Mouse (Mus musculus): ENCODE results near the gene Insm2. TPM values are rescaled to one million over a fixed set of nuclear protein-coding genes. Genes with fewer than 3 reads are reported as not detected.
A peak's percentile ranks its signal among the peaks of the same experiment; 100 is the strongest.

Gene Insm2
- polyA plus RNA-seq, 1 experiment from 2014 or later = 0.48 TPM

- ATAC-seq (replicated peaks; ENCODE audit: insufficient number of reproducible peaks, low FRiP score, low TSS enrichment, low read depth) = no peak
- no peak overlapping the region for H3K27ac ChIP-seq (replicated peaks; ENCODE audit: low read depth, low read length)
- H3K9ac ChIP-seq (replicated peaks; ENCODE audit: low read length) = no peak overlapping the region
- H3K4me2 ChIP-seq (ENCODE audit: low read depth, low read length) = no peak overlapping the region
- H3K36me3 ChIP-seq (replicated peaks; ENCODE audit: control insufficient read depth, insufficient read depth, low read depth, low read length) = no peaks in the 10 kb centered on the region
- no peak overlapping the region for H3K4me3 ChIP-seq (ENCODE audit: low read depth, low read length)
- no peaks in the 10 kb centered on the region for H3K9me3 ChIP-seq (replicated peaks; ENCODE audit: control insufficient read depth, low read length)
- WGBS = 77% methylated on average over 2 of the region's 2 CpGs
- no peak for DNase-seq (ENCODE audit: low spot score)
- H3K4me1 ChIP-seq (ENCODE audit: control insufficient read depth, insufficient read depth, low read length) = no peaks in the 10 kb centered on the region
- H3K27me3 ChIP-seq (ENCODE audit: control insufficient read depth, insufficient read depth, low read length) = no peaks in the 10 kb centered on the region
These were observed 11.6 kb downstream of the Insm2 start for GRCm38 (mm10) chr12:55610812-55611211.

DNA sequence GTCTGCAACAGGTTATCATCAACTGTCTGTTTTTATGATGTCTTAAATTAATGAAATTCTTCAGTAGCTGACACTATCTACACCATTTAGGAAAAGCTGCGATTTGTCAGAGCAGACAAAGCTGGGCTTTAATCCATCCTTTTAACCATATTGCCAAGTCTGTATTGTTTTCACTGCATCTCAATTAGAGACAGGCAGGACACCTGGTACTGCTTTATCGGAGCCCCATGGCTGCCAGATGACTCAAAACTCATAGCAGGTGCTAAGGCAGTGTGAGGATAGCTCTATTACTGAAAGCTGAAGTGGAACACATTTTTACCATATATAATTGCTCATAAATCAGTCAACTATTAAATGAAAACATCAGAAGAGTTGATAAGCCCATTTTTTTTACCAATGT is 21.1 kb downstream of the Insm2 start:
- Histone ChIP-seq H3K27ac (replicated peaks; ENCODE audit: low read depth, low read length) (no peak overlapping the region), H3K36me3 (replicated peaks; ENCODE audit: control insufficient read depth, insufficient read depth, low read depth, low read length) (no peaks in the 10 kb centered on the region), H3K9ac (replicated peaks; ENCODE audit: low read length) (no peak overlapping the region), H3K27me3 (ENCODE audit: control insufficient read depth, insufficient read depth, low read length) (no peaks in the 10 kb centered on the region), H3K4me1 (ENCODE audit: control insufficient read depth, insufficient read depth, low read length) (no peaks in the 10 kb centered on the region), H3K4me3 (ENCODE audit: low read depth, low read length) (no peak overlapping the region), H3K4me2 (ENCODE audit: low read depth, low read length) (no peak overlapping the region), H3K9me3 (replicated peaks; ENCODE audit: control insufficient read depth, low read length) (no peaks in the 10 kb centered on the region)
- 50% methylated on average over 2 of the region's 2 CpGs for WGBS
- ATAC-seq (replicated peaks; ENCODE audit: insufficient number of reproducible peaks, low FRiP score, low TSS enrichment, low read depth) (no peak), DNase-seq (ENCODE audit: low spot score) (peak; percentile 19)

GRCm38 (mm10) chr12:55622615-55623245 is 23.5 kb downstream of the Insm2 start:
- Histone ChIP-seq H3K9ac (replicated peaks; ENCODE audit: low read length) (no peak overlapping the region), H3K27ac (replicated peaks; ENCODE audit: low read depth, low read length) (no peak overlapping the region), H3K4me3 (ENCODE audit: low read depth, low read length) (no peak overlapping the region), H3K9me3 (replicated peaks; ENCODE audit: control insufficient read depth, low read length) (no peaks in the 10 kb centered on the region), H3K4me1 (ENCODE audit: control insufficient read depth, insufficient read depth, low read length) (no peaks in the 10 kb centered on the region), H3K27me3 (ENCODE audit: control insufficient read depth, insufficient read depth, low read length) (no peaks in the 10 kb centered on the region), H3K4me2 (ENCODE audit: low read depth, low read length) (no peak overlapping the region), H3K36me3 (replicated peaks; ENCODE audit: control insufficient read depth, insufficient read depth, low read depth, low read length) (no peaks in the 10 kb centered on the region)
- peak; percentile 55 for DNase-seq (ENCODE audit: low spot score)
- no peak for ATAC-seq (replicated peaks; ENCODE audit: insufficient number of reproducible peaks, low FRiP score, low TSS enrichment, low read depth)
- WGBS = 35% methylated on average over 3 of the region's 3 CpGs

DNA sequence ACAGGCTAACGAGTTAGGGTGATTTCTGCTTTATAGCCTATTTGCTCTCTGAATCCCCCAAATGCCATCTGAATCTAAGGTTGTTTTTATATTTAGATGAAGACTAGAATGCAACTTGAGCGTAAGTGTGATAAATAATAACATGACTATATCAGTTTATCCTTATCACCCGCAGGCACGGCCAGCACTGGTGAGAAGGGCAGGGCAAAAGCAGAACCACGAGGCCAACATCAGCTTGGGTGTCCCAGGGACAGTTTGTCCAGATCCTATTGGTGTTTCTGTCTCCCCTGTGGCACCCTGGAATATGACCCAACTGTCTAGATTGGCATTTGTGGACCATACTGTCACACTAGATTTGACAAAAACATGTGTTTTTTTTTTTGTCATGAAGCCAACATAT is 24.0 kb downstream of the Insm2 start:
- DNase-seq (ENCODE audit: low spot score) (no peak), ATAC-seq (replicated peaks; ENCODE audit: insufficient number of reproducible peaks, low FRiP score, low TSS enrichment, low read depth) (no peak)
- Histone ChIP-seq H3K9ac (replicated peaks; ENCODE audit: low read length) (no peak overlapping the region), H3K9me3 (replicated peaks; ENCODE audit: control insufficient read depth, low read length) (no peaks in the 10 kb centered on the region), H3K4me1 (ENCODE audit: control insufficient read depth, insufficient read depth, low read length) (no peaks in the 10 kb centered on the region), H3K4me2 (ENCODE audit: low read depth, low read length) (no peak overlapping the region), H3K27ac (replicated peaks; ENCODE audit: low read depth, low read length) (no peak overlapping the region), H3K36me3 (replicated peaks; ENCODE audit: control insufficient read depth, insufficient read depth, low read depth, low read length) (no peaks in the 10 kb centered on the region), H3K27me3 (ENCODE audit: control insufficient read depth, insufficient read depth, low read length) (no peaks in the 10 kb centered on the region), H3K4me3 (ENCODE audit: low read depth, low read length) (no peak overlapping the region)
- 72% methylated on average over 5 of the region's 5 CpGs for WGBS

- Histone ChIP-seq H3K9me3 (replicated peaks; ENCODE audit: control insufficient read depth, low read length) (no peaks in the 10 kb centered on the region), H3K4me3 (ENCODE audit: low read depth, low read length) (no peak overlapping the region), H3K27ac (replicated peaks; ENCODE audit: low read depth, low read length) (no peak overlapping the region), H3K27me3 (ENCODE audit: control insufficient read depth, insufficient read depth, low read length) (no peaks in the 10 kb centered on the region), H3K9ac (replicated peaks; ENCODE audit: low read length) (no peak overlapping the region), H3K36me3 (replicated peaks; ENCODE audit: control insufficient read depth, insufficient read depth, low read depth, low read length) (no peaks in the 10 kb centered on the region), H3K4me1 (ENCODE audit: control insufficient read depth, insufficient read depth, low read length) (no peaks in the 10 kb centered on the region), H3K4me2 (ENCODE audit: low read depth, low read length) (no peak overlapping the region)
- DNase-seq (ENCODE audit: low spot score) (no peak), ATAC-seq (replicated peaks; ENCODE audit: insufficient number of reproducible peaks, low FRiP score, low TSS enrichment, low read depth) (no peak)
- WGBS = 27% methylated on average over 4 of the region's 4 CpGs
These were observed 27.5 kb downstream of the Insm2 start for GRCm38 (mm10) chr12:55626711-55627110.

DNA sequence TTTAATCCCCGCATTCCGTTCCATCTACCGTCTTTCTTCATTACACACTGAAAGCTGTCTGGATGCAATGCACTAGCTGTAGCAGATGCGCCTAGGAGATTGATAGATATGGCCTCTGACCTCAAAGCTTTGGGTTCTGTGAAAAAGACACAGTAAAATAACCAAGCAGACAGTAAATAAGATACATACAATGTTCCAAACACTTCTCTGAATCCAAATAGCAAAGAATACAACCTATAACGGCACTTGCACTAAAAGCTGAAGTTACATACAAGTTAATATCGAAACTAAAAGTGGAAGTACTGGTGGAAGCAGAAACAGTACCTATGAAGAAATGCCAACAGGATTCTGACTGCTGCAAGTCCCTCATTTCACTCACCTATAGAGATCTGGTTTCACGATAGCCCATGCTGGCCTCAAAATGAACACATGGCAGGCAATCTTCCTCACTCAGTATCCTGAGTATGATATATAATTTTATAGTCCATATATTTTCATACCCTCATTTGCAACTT is 48.8 kb downstream of the Insm2 start:
- Histone ChIP-seq H3K4me1 (ENCODE audit: control insufficient read depth, insufficient read depth, low read length) (no peaks in the 10 kb centered on the region), H3K27ac (replicated peaks; ENCODE audit: low read depth, low read length) (no peak overlapping the region), H3K36me3 (replicated peaks; ENCODE audit: control insufficient read depth, insufficient read depth, low read depth, low read length) (no peaks in the 10 kb centered on the region; the same call in 1 of the 2 replicates), H3K9ac (replicated peaks; ENCODE audit: low read length) (no peak overlapping the region), H3K4me2 (ENCODE audit: low read depth, low read length) (no peak overlapping the region), H3K4me3 (ENCODE audit: low read depth, low read length) (no peak overlapping the region), H3K27me3 (ENCODE audit: control insufficient read depth, insufficient read depth, low read length) (no peaks in the 10 kb centered on the region), H3K9me3 (replicated peaks; ENCODE audit: control insufficient read depth, low read length) (no peaks in the 10 kb centered on the region)
- ATAC-seq (replicated peaks; ENCODE audit: insufficient number of reproducible peaks, low FRiP score, low TSS enrichment, low read depth) (no peak), DNase-seq (ENCODE audit: low spot score) (no peak)
- WGBS = 93% methylated on average over 7 of the region's 7 CpGs

Other genes with a start within 250 kb of the Insm2 start
- 523 and 533 TPM in 2 replicates for gene Psma6, start 215.2 kb upstream of the Insm2 start, polyA plus RNA-seq (2014; fragmentation: Nextera tagmentation; extraction: Ambion mirVana)
- 56.9 and 60.7 TPM in 2 replicates for gene Nfkbia, start 106.8 kb upstream of the Insm2 start, polyA plus RNA-seq (2014; fragmentation: Nextera tagmentation; extraction: Ambion mirVana)
- gene Aldoart2, start 34.2 kb upstream of the Insm2 start, polyA plus RNA-seq (2014; fragmentation: Nextera tagmentation; extraction: Ambion mirVana) = 0.25 TPM in 2 replicates
- gene Ralgapa1, start 221.7 kb downstream of the Insm2 start, polyA plus RNA-seq (2014; fragmentation: Nextera tagmentation; extraction: Ambion mirVana) = 16.2 and 19.2 TPM in 2 replicates
- gene Brms1l, start 236.9 kb downstream of the Insm2 start, polyA plus RNA-seq (2014; fragmentation: Nextera tagmentation; extraction: Ambion mirVana) = 41.1 and 42.9 TPM in 2 replicates

All from embryonic facial prominence, embryonic 11.5 days (tissue).